Mouse (Mus musculus) spleen, adult 2 months (tissue): Measurements from ENCODE around the gene Slc25a22.

Experiments used
- CTCF ChIP-seq: fragments of 200-500 bp; IDR thresholded peaks from 2 replicates; pipeline ENCODE4 v1.5.1; 2011; ENCODE audit warnings: mild to moderate bottlenecking, inconsistent platforms; ENCODE audit not compliant: insufficient read depth, insufficient read length, insufficient replicate concordance; ENCODE audit errors: extremely low read depth
- POLR2A ChIP-seq: fragments of 200-500 bp; IDR thresholded peaks from 2 replicates; pipeline ENCODE4 v1.6.1; 2011; ENCODE audit warnings: low read depth, low read length, inconsistent platforms

- TF ChIP-seq CTCF: no peak
- no peak for TF ChIP-seq POLR2A
Measured at GRCm38 (mm10) chr7:141428701-141429100, 9.0 kb downstream of the Slc25a22 start.
